Mouse (Mus musculus) E14TG2a.4 (cell line): ENCODE results near the gene Cavin4.

ENCODE experiments used
- H3K27me3 ChIP-seq: 2 replicates; pipeline ENCODE4 v1.6.1; 2014; ENCODE audit warnings: low read length, control low read depth; ENCODE audit not compliant: insufficient read depth
- H3K36me3 ChIP-seq: 2 replicates; pipeline ENCODE4 v1.6.1; 2014; ENCODE audit warnings: low read length, control low read depth; ENCODE audit not compliant: insufficient read depth
- H3K4me1 ChIP-seq: replicated peaks from 2 replicates; pipeline ENCODE4 v1.6.1; 2014; ENCODE audit warnings: low read depth, low read length, control low read depth
- H3K4me3 ChIP-seq: replicated peaks from 2 replicates; pipeline ENCODE4 v1.5.1; 2014; ENCODE audit warnings: mild to moderate bottlenecking, low read length
- H3K9me3 ChIP-seq: 2 replicates; pipeline ENCODE4 v1.6.1; 2014; ENCODE audit warnings: low read length, control low read depth
- CTCF ChIP-seq: conservative IDR thresholded peaks from 2 replicates; pipeline ENCODE4 v1.5.1; 2014; ENCODE audit warnings: low read length
- NANOG ChIP-seq: IDR thresholded peaks from 2 replicates; pipeline ENCODE4 v1.6.1; 2014; ENCODE audit warnings: borderline replicate concordance, low read length, mixed read lengths
- POU5F1 ChIP-seq: IDR thresholded peaks from 2 replicates; pipeline ENCODE4 v1.6.1; 2014; ENCODE audit warnings: low read length, borderline replicate concordance

Cavin4 gene

DNA sequence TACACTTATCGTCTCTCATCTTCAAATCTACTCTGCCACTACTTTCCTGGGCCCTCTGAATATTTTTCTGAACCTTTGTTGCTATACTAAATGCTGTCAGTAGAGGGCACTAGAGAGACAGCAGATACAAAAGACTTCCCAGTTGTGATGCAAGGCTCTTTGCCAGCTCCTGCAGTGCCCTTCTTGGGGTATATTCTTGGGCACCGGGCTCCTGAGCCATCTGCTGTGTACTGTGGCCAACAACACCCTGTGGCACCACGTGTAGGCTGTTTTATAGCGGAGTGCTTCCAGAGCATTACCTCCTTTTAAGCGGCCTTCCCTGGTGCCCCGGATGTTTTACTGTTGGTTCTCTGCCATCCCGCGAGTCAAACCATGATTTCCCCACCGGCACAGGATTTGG is 27.3 kb downstream of the Cavin4 start:
- Histone ChIP-seq H3K27me3 (no peaks in the 10 kb centered on the region), H3K9me3 (peaks cover 43% of the 10 kb centered on the region), H3K4me1 (peaks cover 10% of the 10 kb centered on the region; the same call in 1 of the 2 replicates), H3K4me3 (0 out of 2 replicates have a peak overlapping the region, but pooled peaks have one; percentile 13), H3K36me3 (0 out of 2 replicates have a peak, but pooled peaks cover 6% of the 10 kb centered on the region)
- no peak for TF ChIP-seq NANOG
- TF ChIP-seq POU5F1, result no peak
- peak; percentile 90 for TF ChIP-seq CTCF

DNA sequence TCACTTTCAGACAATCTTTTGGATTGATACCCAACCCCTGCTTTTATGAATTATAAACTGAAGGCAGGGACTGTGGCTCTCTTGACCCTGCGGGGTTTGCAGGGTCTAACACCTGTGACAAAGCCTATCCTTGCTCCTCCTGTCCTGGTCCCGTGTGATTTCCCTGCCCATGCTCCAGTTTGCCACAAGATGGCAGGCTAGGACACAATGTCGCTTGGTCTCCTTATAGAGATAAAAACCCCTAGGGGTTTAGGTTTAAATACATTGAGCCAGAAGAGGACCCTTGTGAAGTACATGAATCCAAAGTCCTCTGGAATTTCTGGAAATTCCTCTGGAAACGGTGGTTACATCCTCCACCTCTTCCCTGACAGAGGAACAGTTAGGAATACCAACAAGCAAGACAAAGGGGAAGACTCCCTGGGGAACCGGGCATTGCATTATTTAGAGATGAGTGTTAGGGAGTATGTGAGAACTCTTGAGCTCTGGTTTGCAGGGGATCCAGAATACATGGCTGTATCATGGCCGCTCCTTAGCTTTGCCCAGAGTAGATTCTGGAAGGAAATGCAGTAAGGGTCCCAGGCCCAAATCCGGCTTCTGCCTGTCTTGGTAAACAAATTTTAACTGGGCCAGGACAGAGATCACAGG is 28.6 kb downstream of the Cavin4 start:
- Histone ChIP-seq H3K27me3 (no peaks in the 10 kb centered on the region), H3K4me3 (no peak overlapping the region), H3K9me3 (peaks cover 34% of the 10 kb centered on the region), H3K4me1 (peaks cover 12% of the 10 kb centered on the region; the same call in 1 of the 2 replicates), H3K36me3 (0 out of 2 replicates have a peak, but pooled peaks cover 6% of the 10 kb centered on the region)
- TF ChIP-seq POU5F1, result no peak
- TF ChIP-seq CTCF, result peak; percentile 79

DNA sequence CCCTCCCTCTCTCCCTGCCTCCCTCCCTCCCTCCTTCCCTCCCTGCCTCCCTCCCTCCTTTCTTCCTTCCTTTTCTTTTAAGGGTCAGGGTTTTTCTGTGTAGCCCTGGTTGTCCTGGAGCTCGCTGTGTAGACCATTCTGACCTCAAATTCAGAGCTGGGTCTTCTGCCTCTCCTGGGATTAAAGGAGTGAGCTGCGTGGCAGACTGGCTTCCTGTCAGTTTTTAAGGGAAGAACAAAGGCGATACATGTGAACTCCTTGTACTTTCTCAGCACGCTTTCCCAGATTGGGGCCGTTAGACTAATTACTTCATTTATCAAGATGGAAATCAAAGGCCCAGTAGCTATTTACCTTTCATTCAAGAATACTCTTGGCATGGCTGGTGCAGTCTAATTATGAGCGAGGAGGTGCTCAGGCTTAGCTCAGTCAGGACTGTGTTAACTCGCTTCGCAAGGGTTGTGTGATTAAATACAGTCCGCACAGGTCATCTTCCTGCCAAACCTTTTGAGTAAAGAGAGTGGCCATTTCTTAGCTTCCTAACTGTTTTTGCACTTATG is 29.5 kb downstream of the Cavin4 start:
- H3K4me1 ChIP-seq, result peaks cover 12% of the 10 kb centered on the region; the same call in 1 of the 2 replicates
- H3K4me3 ChIP-seq, result no peak overlapping the region
- H3K27me3 ChIP-seq, result no peaks in the 10 kb centered on the region
- TF ChIP-seq CTCF (no peak), POU5F1 (no peak), NANOG (no peak)
- H3K9me3 ChIP-seq, result peaks cover 26% of the 10 kb centered on the region
- H3K36me3 ChIP-seq, result 0 out of 2 replicates have a peak, but pooled peaks cover 6% of the 10 kb centered on the region

DNA sequence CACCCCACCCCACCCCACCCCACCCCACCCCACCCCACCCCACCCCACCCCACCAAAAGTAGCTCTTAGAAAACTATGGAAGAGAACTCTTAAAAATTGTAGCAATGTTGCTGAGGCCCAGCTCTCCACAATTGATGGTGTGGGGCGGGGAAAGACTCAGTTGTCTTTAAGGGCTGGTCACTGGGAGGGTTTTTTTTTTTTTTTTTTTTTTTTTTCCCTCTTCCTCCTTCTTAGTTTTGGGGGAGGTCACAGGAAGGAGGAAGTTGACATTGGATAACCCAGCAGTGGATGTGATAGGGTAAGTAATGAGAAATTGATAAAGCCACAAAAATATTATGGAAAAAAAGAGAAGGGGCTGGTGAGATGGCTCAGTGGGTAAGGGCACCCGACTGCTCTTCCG is 33.4 kb downstream of the Cavin4 start:
- TF ChIP-seq POU5F1 (no peak), CTCF (no peak), NANOG (no peak)
- Histone ChIP-seq H3K4me1 (peaks cover 13% of the 10 kb centered on the region; the same call in 1 of the 2 replicates), H3K36me3 (no peaks in the 10 kb centered on the region), H3K27me3 (no peaks in the 10 kb centered on the region), H3K9me3 (no peaks in the 10 kb centered on the region), H3K4me3 (no peak overlapping the region)

DNA sequence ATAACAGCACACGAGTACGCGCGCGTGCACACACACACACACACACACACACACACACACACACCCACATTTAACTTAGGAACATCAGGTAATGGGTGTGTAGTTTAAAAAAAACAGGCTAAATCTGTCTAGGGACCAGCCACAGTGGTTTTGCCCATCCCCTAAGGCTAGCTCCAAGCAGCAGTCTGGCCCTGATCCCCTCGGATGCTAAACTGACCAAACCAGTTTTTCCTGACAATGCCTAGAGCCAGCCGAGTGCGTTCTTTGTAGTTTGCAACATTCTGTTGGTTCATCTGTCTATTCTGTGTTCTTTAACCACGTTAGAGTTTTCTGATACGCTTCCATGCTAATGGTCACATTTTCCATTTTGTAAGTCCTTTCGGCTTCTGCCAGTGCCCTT is 34.0 kb downstream of the Cavin4 start:
- Histone ChIP-seq H3K9me3 (peaks cover 4% of the 10 kb centered on the region; the same call in 1 of the 2 replicates), H3K27me3 (no peaks in the 10 kb centered on the region), H3K36me3 (no peaks in the 10 kb centered on the region), H3K4me3 (no peak overlapping the region), H3K4me1 (peaks cover 9% of the 10 kb centered on the region; the same call in 1 of the 2 replicates)
- TF ChIP-seq CTCF, result no peak
- no peak for TF ChIP-seq NANOG
- TF ChIP-seq POU5F1, result no peak

DNA sequence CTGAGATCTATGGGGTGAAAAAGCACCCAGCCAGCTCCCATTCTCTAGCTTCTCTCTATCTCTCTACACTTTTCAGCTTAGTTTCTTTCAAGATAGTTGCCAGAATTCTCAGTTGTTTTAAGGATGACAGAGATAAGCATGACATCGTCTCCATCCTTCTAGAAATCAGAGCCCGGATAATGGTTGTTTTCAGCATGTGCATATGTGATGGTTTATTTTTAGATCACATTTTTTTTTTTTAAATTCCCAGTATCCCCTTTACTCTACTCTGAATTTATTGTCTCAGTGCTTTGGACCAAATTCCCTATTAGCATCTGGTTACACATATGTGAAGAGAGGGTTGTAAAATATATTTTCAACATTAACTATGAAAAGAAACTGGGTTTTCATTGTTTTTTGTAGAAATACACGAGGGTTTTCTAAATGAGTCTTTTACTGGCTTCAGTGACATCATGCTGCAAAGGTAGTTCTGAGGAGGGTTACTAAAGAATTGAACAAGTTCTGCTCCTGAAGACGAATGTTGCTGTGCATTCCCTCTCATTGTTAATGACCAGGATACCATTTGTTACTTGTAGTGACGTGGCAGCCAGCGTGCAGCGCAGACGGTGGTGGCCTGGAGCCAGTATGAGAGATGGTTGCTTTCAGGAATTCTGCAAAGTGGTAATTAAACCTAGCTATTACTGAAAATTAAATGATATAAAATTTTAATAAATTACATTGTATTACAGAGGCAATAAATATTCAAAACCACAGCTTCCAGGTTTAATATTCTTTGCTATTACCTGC is 52.7 kb downstream of the Cavin4 start:
- H3K4me3 ChIP-seq, result no peak overlapping the region
- H3K36me3 ChIP-seq, result no peaks in the 10 kb centered on the region
- no peaks in the 10 kb centered on the region for H3K27me3 ChIP-seq
- TF ChIP-seq POU5F1 (no peak), CTCF (no peak), NANOG (no peak)
- no peaks in the 10 kb centered on the region for H3K4me1 ChIP-seq
- H3K9me3 ChIP-seq, result peaks cover 13% of the 10 kb centered on the region

DNA sequence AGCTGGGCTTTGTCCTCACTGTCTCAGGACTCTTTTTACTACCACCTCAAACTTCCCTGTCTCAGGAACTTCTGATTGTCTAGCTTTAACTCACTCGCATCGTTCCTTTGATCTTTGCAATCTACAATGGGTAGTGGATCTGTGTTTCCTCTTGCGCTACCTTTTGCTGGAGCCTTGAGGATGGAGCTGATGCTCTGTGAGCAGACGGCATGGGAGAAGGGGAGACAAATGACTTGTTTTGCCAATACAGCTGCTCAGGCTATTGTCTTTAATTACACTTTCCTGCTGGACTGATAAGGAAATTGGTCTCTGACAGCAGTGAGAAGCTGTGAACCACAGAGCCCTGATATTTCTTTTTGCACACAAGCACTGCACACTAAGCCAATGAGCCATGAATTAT is 53.5 kb downstream of the Cavin4 start:
- Histone ChIP-seq H3K36me3 (no peaks in the 10 kb centered on the region), H3K4me3 (no peak overlapping the region), H3K9me3 (peaks cover 13% of the 10 kb centered on the region), H3K27me3 (no peaks in the 10 kb centered on the region), H3K4me1 (no peaks in the 10 kb centered on the region)
- TF ChIP-seq POU5F1 (no peak), CTCF (no peak), NANOG (no peak)
